Mouse (Mus musculus): Measurements from ENCODE around the gene Ece2. TPM values are rescaled to one million over a fixed set of nuclear protein-coding genes. Genes with fewer than 3 reads are reported as not detected.

The Ece2 gene
- polyA plus RNA-seq, 1 experiment: 79.0 TPM

DNA sequence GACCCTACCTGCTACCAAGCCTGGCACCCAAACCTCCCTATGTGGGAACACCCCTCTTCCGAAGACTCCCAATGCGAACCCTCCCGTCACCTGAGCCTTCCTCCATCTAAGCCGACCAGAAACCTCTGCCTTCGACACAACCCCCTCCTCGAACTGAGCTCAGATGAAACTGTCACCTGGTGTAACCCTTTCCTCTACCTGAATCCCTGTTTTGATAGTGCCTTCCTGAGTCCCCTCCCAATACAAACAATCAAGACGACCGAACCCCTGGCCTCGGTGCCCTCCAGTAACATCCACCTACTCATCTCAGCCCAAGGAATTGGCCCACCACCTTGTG, 9.3 kb upstream of the Ece2 start:
- H3K27ac ChIP-seq (ENCODE audit: insufficient read depth, low read length): peak overlapping the region; percentile 87; the same call in 1 of the 2 replicates
- no peaks in the 10 kb centered on the region for H3K27me3 ChIP-seq (ENCODE audit: control insufficient read depth, insufficient read depth, low read length)
- peak overlapping the region; percentile 91 for H3K4me3 ChIP-seq (replicated peaks; ENCODE audit: insufficient read depth, low read depth, low read length)
- WGBS: under 1% methylated on average over 9 of the region's 9 CpGs
- DNase-seq: peak in 1 of 2 experiments; percentile 40
- peaks cover 4% of the 10 kb centered on the region; the same call in 1 of the 2 replicates for H3K4me1 ChIP-seq (ENCODE audit: control insufficient read depth, insufficient read depth, low read length)
- TF ChIP-seq CTCF (IDR thresholded peaks at IDR 0.05; ENCODE audit: borderline replicate concordance, insufficient read depth, low read depth, low read length): no peak

DNA sequence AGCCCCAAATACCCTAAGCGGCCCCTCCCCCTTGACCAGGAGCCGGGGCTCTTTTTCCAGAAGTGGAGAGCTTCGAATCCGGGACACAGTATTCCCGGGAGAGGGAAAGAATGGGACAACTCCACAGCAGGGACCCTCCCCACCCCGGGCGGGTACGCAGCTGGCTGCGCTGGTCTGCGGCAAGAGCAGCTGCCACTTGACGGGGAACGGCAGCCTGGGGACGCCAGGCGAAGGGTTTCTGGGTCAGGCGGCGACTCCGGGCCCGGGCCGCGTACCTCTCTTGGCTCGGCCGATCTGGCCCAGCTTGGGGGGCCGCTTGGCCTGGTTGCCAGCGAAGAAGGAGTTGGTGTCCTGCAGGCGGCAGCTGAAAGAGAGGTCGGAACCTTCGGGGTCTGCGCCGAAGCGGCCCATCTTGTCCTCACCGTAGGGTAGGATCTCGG, 8.9 kb upstream of the Ece2 start:
- WGBS: under 1% methylated on average over 32 of the region's 32 CpGs
- TF ChIP-seq CTCF (IDR thresholded peaks at IDR 0.05; ENCODE audit: borderline replicate concordance, insufficient read depth, low read depth, low read length) (no peak), POLR2A (IDR thresholded peaks at IDR 0.05; ENCODE audit: borderline replicate concordance, insufficient read depth, low read length) (no peak)
- DNase-seq: no peak
- Histone ChIP-seq H3K4me3 (replicated peaks; ENCODE audit: insufficient read depth, low read depth, low read length) (peak overlapping the region; percentile 91), H3K27ac (ENCODE audit: insufficient read depth, low read length) (peak overlapping the region; percentile 87), H3K4me1 (ENCODE audit: control insufficient read depth, insufficient read depth, low read length) (peaks cover 4% of the 10 kb centered on the region; the same call in 1 of the 2 replicates), H3K27me3 (ENCODE audit: control insufficient read depth, insufficient read depth, low read length) (no peaks in the 10 kb centered on the region)

- WGBS: 1% methylated on average over 74 of the region's 92 CpGs
- TF ChIP-seq POLR2A (IDR thresholded peaks at IDR 0.05; ENCODE audit: borderline replicate concordance, insufficient read depth, low read length) (peak; percentile 32; the same call in 1 of the 2 replicates), CTCF (IDR thresholded peaks at IDR 0.05; ENCODE audit: borderline replicate concordance, insufficient read depth, low read depth, low read length) (no peak)
- DNase-seq: peak; percentile 87 to 88
- Histone ChIP-seq H3K4me3 (replicated peaks; ENCODE audit: insufficient read depth, low read depth, low read length) (peak within 1 kb of the TSS; percentile 91), H3K27me3 (ENCODE audit: control insufficient read depth, insufficient read depth, low read length) (no peaks in the 10 kb centered on the region), H3K27ac (ENCODE audit: insufficient read depth, low read length) (peak within 1 kb of the TSS; percentile 87), H3K4me1 (ENCODE audit: control insufficient read depth, insufficient read depth, low read length) (peaks cover 4% of the 10 kb centered on the region; the same call in 1 of the 2 replicates)
Measured at GRCm38 (mm10) chr16:20621191-20621990, 8.2 kb upstream of the Ece2 start, which contains the start of gene Camk2n2. TSS of gene Camk2n2 (minus strand) at chr16:20621287.

GRCm38 (mm10) chr16:20621991-20622685, 7.5 kb upstream of the Ece2 start:
- Histone ChIP-seq H3K27me3 (ENCODE audit: control insufficient read depth, insufficient read depth, low read length) (no peaks in the 10 kb centered on the region), H3K4me3 (replicated peaks; ENCODE audit: insufficient read depth, low read depth, low read length) (peak overlapping the region; percentile 79), H3K27ac (ENCODE audit: insufficient read depth, low read length) (peak overlapping the region; percentile 74), H3K4me1 (ENCODE audit: control insufficient read depth, insufficient read depth, low read length) (peaks cover 4% of the 10 kb centered on the region; the same call in 1 of the 2 replicates)
- under 1% methylated on average over 37 of the region's 37 CpGs for WGBS
- DNase-seq: peak; percentile 84 to 87
- TF ChIP-seq CTCF (IDR thresholded peaks at IDR 0.05; ENCODE audit: borderline replicate concordance, insufficient read depth, low read depth, low read length): no peak
- TF ChIP-seq POLR2A (IDR thresholded peaks at IDR 0.05; ENCODE audit: borderline replicate concordance, insufficient read depth, low read length): no peak

GRCm38 (mm10) chr16:20623211-20623610, 6.4 kb upstream of the Ece2 start:
- WGBS: 32% methylated on average over 2 of the region's 2 CpGs
- TF ChIP-seq CTCF (IDR thresholded peaks at IDR 0.05; ENCODE audit: borderline replicate concordance, insufficient read depth, low read depth, low read length) (no peak), POLR2A (IDR thresholded peaks at IDR 0.05; ENCODE audit: borderline replicate concordance, insufficient read depth, low read length) (no peak)
- peaks cover 4% of the 10 kb centered on the region; the same call in 1 of the 2 replicates for H3K4me1 ChIP-seq (ENCODE audit: control insufficient read depth, insufficient read depth, low read length)
- no peak for DNase-seq
- no peak overlapping the region for H3K4me3 ChIP-seq (replicated peaks; ENCODE audit: insufficient read depth, low read depth, low read length)
- no peaks in the 10 kb centered on the region for H3K27me3 ChIP-seq (ENCODE audit: control insufficient read depth, insufficient read depth, low read length)
- H3K27ac ChIP-seq (ENCODE audit: insufficient read depth, low read length): no peak overlapping the region

DNA sequence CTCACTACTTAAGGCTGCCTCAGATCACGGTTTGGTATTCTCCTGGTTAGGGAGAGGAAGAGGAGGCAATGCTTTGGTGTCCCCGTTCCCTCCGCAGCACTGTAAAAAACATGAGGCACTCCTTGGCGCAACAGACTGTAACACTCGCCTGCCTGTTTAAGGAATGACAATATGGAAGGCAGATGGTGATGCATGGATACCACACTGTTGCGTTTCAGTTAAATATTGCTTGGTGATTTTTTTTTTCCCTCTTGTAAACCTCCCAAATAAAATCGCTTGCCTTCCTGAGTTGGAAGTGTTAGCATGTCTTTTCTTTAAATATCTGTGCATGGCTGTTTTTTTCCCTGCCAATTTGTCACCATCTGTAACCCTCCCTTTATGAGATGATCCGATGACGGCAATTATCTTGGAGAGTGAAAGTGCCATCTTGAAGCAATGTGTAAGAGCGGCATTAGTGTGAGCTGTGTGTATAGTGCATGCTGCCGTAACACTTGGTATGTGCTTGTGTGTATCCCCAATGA, 697 bp upstream of the Ece2 start:
- DNase-seq: no peak
- Histone ChIP-seq H3K27me3 (ENCODE audit: control insufficient read depth, insufficient read depth, low read length) (no peaks in the 10 kb centered on the region), H3K4me3 (replicated peaks; ENCODE audit: insufficient read depth, low read depth, low read length) (peak overlapping the region; percentile 4), H3K27ac (ENCODE audit: insufficient read depth, low read length) (no peak overlapping the region; the same call in 1 of the 2 replicates), H3K4me1 (ENCODE audit: control insufficient read depth, insufficient read depth, low read length) (peaks cover 12% of the 10 kb centered on the region)
- 34% methylated on average over 11 of the region's 11 CpGs for WGBS
- TF ChIP-seq CTCF (IDR thresholded peaks at IDR 0.05; ENCODE audit: borderline replicate concordance, insufficient read depth, low read depth, low read length): no peak
- no peak for TF ChIP-seq POLR2A (IDR thresholded peaks at IDR 0.05; ENCODE audit: borderline replicate concordance, insufficient read depth, low read length)

DNA sequence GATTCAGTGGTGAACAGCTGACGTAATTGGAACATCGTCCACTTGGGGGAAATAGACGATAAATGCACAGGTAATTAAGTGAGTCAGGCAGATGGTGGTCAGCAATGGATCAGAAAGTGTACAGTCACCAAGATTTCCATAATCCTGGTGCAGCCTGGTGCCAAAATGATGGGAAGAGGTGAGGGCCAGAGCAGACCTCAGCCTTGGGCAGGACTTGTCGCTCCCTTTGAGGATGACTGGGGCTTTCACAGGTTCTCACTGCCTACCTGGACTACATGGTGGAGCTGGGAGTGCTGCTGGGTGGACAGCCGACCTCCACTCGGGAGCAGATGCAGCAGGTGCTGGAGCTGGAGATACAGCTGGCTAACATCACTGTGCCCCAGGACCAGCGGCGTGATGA, 7.8 kb downstream of the Ece2 start:
- H3K27ac ChIP-seq (ENCODE audit: insufficient read depth, low read length): no peak overlapping the region
- no peak for TF ChIP-seq POLR2A (IDR thresholded peaks at IDR 0.05; ENCODE audit: borderline replicate concordance, insufficient read depth, low read length)
- TF ChIP-seq CTCF (IDR thresholded peaks at IDR 0.05; ENCODE audit: borderline replicate concordance, insufficient read depth, low read depth, low read length): no peak
- H3K27me3 ChIP-seq (ENCODE audit: control insufficient read depth, insufficient read depth, low read length): no peaks in the 10 kb centered on the region
- H3K4me3 ChIP-seq (replicated peaks; ENCODE audit: insufficient read depth, low read depth, low read length): no peak overlapping the region
- WGBS: 79% methylated on average over 8 of the region's 8 CpGs
- H3K4me1 ChIP-seq (ENCODE audit: control insufficient read depth, insufficient read depth, low read length): 0 out of 2 replicates have a peak, but pooled peaks cover 2% of the 10 kb centered on the region
- no peak for DNase-seq

Data from cerebellum, adult 2 months (tissue).